Comparison of ENCODE assay signal across 7 mouse cellular contexts in genomic region chr13:101811882-101812281, GRCm38 (mm10). TPM values are rescaled to one million over a fixed set of nuclear protein-coding genes. Genes with fewer than 3 reads are reported as not detected.
DNase-seq lines count a peak whose midpoint lies in the region; ATAC-seq lines count a peak whose summit lies in the region.

No protein-coding gene starts in this region.

- H3K9ac ChIP-seq in midbrain, embryonic 14.5 days (replicated peaks; ENCODE audit: low read length): no peak overlapping the region; the same call in 1 of the 2 replicates
- H3K9ac ChIP-seq in midbrain, embryonic 15.5 days: no peak overlapping the region

- H3K4me3 ChIP-seq in midbrain, embryonic 10.5 days: no peak overlapping the region
- no peak overlapping the region for H3K4me3 ChIP-seq in midbrain, embryonic 14.5 days (replicated peaks; ENCODE audit: low read depth, low read length)
- H3K4me3 ChIP-seq in midbrain, embryonic 15.5 days: no peak overlapping the region

- peak overlapping the region; percentile 49; the same call in 1 of the 2 replicates for H3K27ac ChIP-seq in midbrain, embryonic 10.5 days (replicated peaks)
- no peak overlapping the region for H3K27ac ChIP-seq in midbrain, embryonic 14.5 days (replicated peaks; ENCODE audit: low read depth, low read length)
- H3K27ac ChIP-seq in midbrain, embryonic 15.5 days: no peak overlapping the region

- no peak for ATAC-seq in midbrain, embryonic 14.5 days (ENCODE audit: low FRiP score, low TSS enrichment)
- peak; percentile 77; the same call in 1 of the 2 replicates for ATAC-seq in midbrain, embryonic 15.5 days (replicated peaks)

- H3K27me3 ChIP-seq in midbrain, embryonic 10.5 days (ENCODE audit: low read depth, poor library complexity, severe bottlenecking): peaks cover 5% of the 10 kb centered on the region; the same call in 1 of the 2 replicates
- no peaks in the 10 kb centered on the region for H3K27me3 ChIP-seq in midbrain, embryonic 14.5 days (ENCODE audit: control insufficient read depth, insufficient read depth, low read length)
- no peaks in the 10 kb centered on the region for H3K27me3 ChIP-seq in midbrain, embryonic 15.5 days (replicated peaks)

- peak; percentile 28 for DNase-seq in midbrain, embryonic 10.5 days (ENCODE audit: low spot score)
- no peak for DNase-seq in midbrain, embryonic 14.5 days
- peak; percentile 15 to 22 for DNase-seq in cerebellum, postnatal 14 days
- peak; percentile 44 to 47 for DNase-seq in heart, postnatal 14 days
- peak; percentile 60 to 66 for DNase-seq in layer of hippocampus, postnatal 36 days
- DNase-seq in urinary bladder, postnatal 36 days (ENCODE audit: low spot score in 2 of 2): peak; percentile 48 to 77

- H3K4me2 ChIP-seq in midbrain, embryonic 14.5 days (ENCODE audit: low read length): no peak overlapping the region
- no peak overlapping the region for H3K4me2 ChIP-seq in midbrain, embryonic 15.5 days

- 50% methylated on average over 9 of the region's 9 CpGs for WGBS in midbrain, embryonic 10.5 days
- 45% methylated on average over 9 of the region's 9 CpGs for WGBS in midbrain, embryonic 14.5 days
- 36% methylated on average over 9 of the region's 9 CpGs for WGBS in midbrain, embryonic 15.5 days

- H3K9me3 ChIP-seq in midbrain, embryonic 10.5 days (replicated peaks): no peaks in the 10 kb centered on the region
- no peaks in the 10 kb centered on the region for H3K9me3 ChIP-seq in midbrain, embryonic 14.5 days (ENCODE audit: control insufficient read depth, low read length)
- H3K9me3 ChIP-seq in midbrain, embryonic 15.5 days: no peaks in the 10 kb centered on the region

- H3K4me1 ChIP-seq in midbrain, embryonic 10.5 days: peaks cover 25% of the 10 kb centered on the region
- no peaks in the 10 kb centered on the region; the same call in 1 of the 2 replicates for H3K4me1 ChIP-seq in midbrain, embryonic 14.5 days (ENCODE audit: control insufficient read depth, insufficient read depth, low read length)
- H3K4me1 ChIP-seq in midbrain, embryonic 15.5 days: peaks cover 17% of the 10 kb centered on the region

- H3K36me3 ChIP-seq in midbrain, embryonic 10.5 days: no peaks in the 10 kb centered on the region
- H3K36me3 ChIP-seq in midbrain, embryonic 14.5 days (ENCODE audit: control insufficient read depth, insufficient read depth, low read length): no peaks in the 10 kb centered on the region
- H3K36me3 ChIP-seq in midbrain, embryonic 15.5 days (replicated peaks): no peaks in the 10 kb centered on the region

- intact Hi-C loops in heart, postnatal 14 days (cut with DNase I): no loop called here

RNA-seq across cellular contexts. Expression of gene Pik3r1, which starts 43.9 kb away (rescaled TPM):
- 14.8 and 16.4 TPM in 2 replicates for polyA plus RNA-seq in midbrain, embryonic 10.5 days (2016; fragmentation: Nextera tagmentation; extraction: Ambion mirVana)
- polyA plus RNA-seq in midbrain, embryonic 14.5 days (2014; fragmentation: Nextera tagmentation; extraction: Ambion mirVana): 60.2 and 63.3 TPM in 2 replicates
- total RNA-seq in heart, postnatal 14 days (2021): 100 to 1,000 TPM in 1 of 2 experiments, 10 to 100 TPM in 1; 99.1 to 106 TPM
- 10 to 100 TPM; 81.9 to 94.1 TPM for total RNA-seq in layer of hippocampus, postnatal 36 days (2021)
- polyA plus RNA-seq in midbrain, embryonic 15.5 days (2015; fragmentation: Nextera tagmentation; extraction: Ambion mirVana): 42.2 and 48.8 TPM in 2 replicates
